In the genomic region with DNA sequence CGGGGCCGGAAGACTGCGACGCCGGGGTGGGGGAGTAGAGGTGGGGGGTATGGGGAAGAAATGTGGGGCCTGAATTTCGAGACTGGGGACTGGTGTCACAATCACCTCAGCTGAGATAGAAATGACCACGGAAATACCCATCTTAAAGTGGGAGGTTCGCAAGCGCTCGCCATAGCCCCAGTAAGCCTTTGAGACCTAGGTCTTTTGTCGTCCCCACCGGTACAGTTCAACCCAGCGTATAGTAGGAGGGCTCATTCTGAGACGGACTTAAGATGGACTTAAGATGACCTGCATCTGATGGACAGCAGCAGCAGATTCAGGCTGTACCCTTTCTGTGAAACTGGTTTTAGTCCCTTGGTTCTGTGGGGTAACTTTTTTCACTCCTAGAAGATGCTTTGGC, we compare ENCODE assay signal across 8 mouse cellular contexts.
DNase-seq lines count a peak whose midpoint lies in the region; ATAC-seq and TF ChIP-seq lines count a peak whose summit lies in the region.

No protein-coding gene starts in this region.

- H3K27me3 ChIP-seq in erythroblast, embryonic 14.5 days (ENCODE audit: control insufficient read depth) = peaks cover 17% of the 10 kb centered on the region
- H3K27me3 ChIP-seq in testis, adult 2 months (ENCODE audit: control insufficient read depth, insufficient read depth, low read length) = no peaks in the 10 kb centered on the region
- no peaks in the 10 kb centered on the region for H3K27me3 ChIP-seq in liver, embryonic 11.5 days (replicated peaks; ENCODE audit: control insufficient read depth, insufficient read depth, low read length)
- H3K27me3 ChIP-seq in stomach, postnatal 0 days (ENCODE audit: control insufficient read depth, insufficient read depth, low read length) = no peaks in the 10 kb centered on the region

- intact Hi-C loops in gastrocnemius, postnatal 36 days (cut with DNase I) = no loop called here

- no peak for DNase-seq in testis, postnatal 14 days (ENCODE audit: low spot score)
- no peak for DNase-seq in liver, embryonic 11.5 days (ENCODE audit: low spot score)
- DNase-seq in stomach, postnatal 0 days (ENCODE audit: low spot score) = no peak
- no peak for DNase-seq in adrenal gland, postnatal 4 days (ENCODE audit: low spot score in 2 of 2)
- DNase-seq in gastrocnemius, postnatal 36 days = no peak

- H3K9ac ChIP-seq in liver, embryonic 11.5 days (ENCODE audit: low read depth, low read length) = peak overlapping the region; percentile 63
- H3K9ac ChIP-seq in stomach, postnatal 0 days (ENCODE audit: low read length) = peak overlapping the region; percentile 62

- TF ChIP-seq EP300 in stomach, postnatal 0 days (optimal IDR thresholded peaks at IDR 0.05) = no peak

- no peak for TF ChIP-seq POLR2A in testis, adult 2 months (IDR thresholded peaks at IDR 0.05; ENCODE audit: control insufficient read depth, low read depth, low read length)

- no peak for ATAC-seq in erythroblast, adult 5-6 weeks (replicated peaks; ENCODE audit: low FRiP score, poor library complexity, severe bottlenecking)
- peak; percentile 22 for ATAC-seq in liver, embryonic 11.5 days (replicated peaks; ENCODE audit: low FRiP score)
- 0 out of 2 replicates have a peak, but pooled peaks have one; percentile 11 for ATAC-seq in stomach, postnatal 0 days (ENCODE audit: low FRiP score, low TSS enrichment)

- WGBS in liver, embryonic 11.5 days = 2% methylated on average over 14 of the region's 14 CpGs
- WGBS in stomach, postnatal 0 days = under 1% methylated on average over 14 of the region's 14 CpGs

- TF ChIP-seq CTCF in testis, adult 2 months (IDR thresholded peaks at IDR 0.05; ENCODE audit: control insufficient read depth, insufficient read depth, insufficient replicate concordance, low read depth, low read length) = no peak
- TF ChIP-seq CTCF in stomach, postnatal 0 days (IDR thresholded peaks at IDR 0.05; ENCODE audit: low read depth) = no peak

- peak overlapping the region; percentile 95 for H3K4me2 ChIP-seq in liver, embryonic 11.5 days
- H3K4me2 ChIP-seq in stomach, postnatal 0 days (replicated peaks; ENCODE audit: low read depth) = peak overlapping the region; percentile 77

- H3K4me3 ChIP-seq in erythroblast, embryonic 14.5 days (replicated peaks) = peak overlapping the region; percentile 65
- H3K4me3 ChIP-seq in testis, adult 2 months (ENCODE audit: control insufficient read depth, low read depth, low read length) = peak overlapping the region; percentile 90
- peak overlapping the region; percentile 71 for H3K4me3 ChIP-seq in liver, embryonic 11.5 days (ENCODE audit: low read depth, low read length)
- H3K4me3 ChIP-seq in stomach, postnatal 0 days (ENCODE audit: low read depth, low read length) = peak overlapping the region; percentile 55

- peaks cover 22% of the 10 kb centered on the region for H3K4me1 ChIP-seq in erythroblast, embryonic 14.5 days (ENCODE audit: control insufficient read depth)
- H3K4me1 ChIP-seq in testis, adult 2 months (ENCODE audit: control insufficient read depth, insufficient read depth, low read length) = peaks cover 2% of the 10 kb centered on the region; the same call in 1 of the 2 replicates
- H3K4me1 ChIP-seq in liver, embryonic 11.5 days (replicated peaks; ENCODE audit: control insufficient read depth, insufficient read depth, low read length) = peaks cover 18% of the 10 kb centered on the region
- H3K4me1 ChIP-seq in stomach, postnatal 0 days (replicated peaks; ENCODE audit: control insufficient read depth, insufficient read depth) = no peaks in the 10 kb centered on the region

- no peaks in the 10 kb centered on the region for H3K36me3 ChIP-seq in erythroblast, embryonic 14.5 days (ENCODE audit: control insufficient read depth)
- no peaks in the 10 kb centered on the region for H3K36me3 ChIP-seq in testis, adult 2 months (ENCODE audit: control insufficient read depth, insufficient read depth, low read length)
- H3K36me3 ChIP-seq in liver, embryonic 11.5 days (ENCODE audit: control insufficient read depth, insufficient read depth, low read length) = no peaks in the 10 kb centered on the region
- H3K36me3 ChIP-seq in stomach, postnatal 0 days (ENCODE audit: control insufficient read depth, insufficient read depth, low read length) = no peaks in the 10 kb centered on the region

- H3K27ac ChIP-seq in testis, adult 2 months (ENCODE audit: control insufficient read depth, insufficient read depth, low read depth, low read length) = no peak overlapping the region
- peak overlapping the region; percentile 71 for H3K27ac ChIP-seq in liver, embryonic 11.5 days (ENCODE audit: low read depth, low read length)
- peak overlapping the region; percentile 67; the same call in 1 of the 2 replicates for H3K27ac ChIP-seq in stomach, postnatal 0 days (replicated peaks)

- H3K9me3 ChIP-seq in erythroblast, embryonic 14.5 days (ENCODE audit: control insufficient read depth, low read length) = peaks cover 3% of the 10 kb centered on the region
- H3K9me3 ChIP-seq in liver, embryonic 11.5 days (ENCODE audit: control insufficient read depth, low read length) = no peaks in the 10 kb centered on the region
- no peaks in the 10 kb centered on the region for H3K9me3 ChIP-seq in stomach, postnatal 0 days (ENCODE audit: control insufficient read depth, low read length)
